Mouse (Mus musculus): ENCODE measurements around the gene Rnf130. TPM values are rescaled to one million over a fixed set of nuclear protein-coding genes. Genes with fewer than 3 reads are reported as not detected.
A peak's percentile ranks its signal among the peaks of the same experiment; 100 is the strongest.

Gene Rnf130
- polyA plus RNA-seq, 1 experiment from 2014 or later: 58.0 TPM

- Histone ChIP-seq H3K36me3 (no peaks in the 10 kb centered on the region), H3K27ac (no peak overlapping the region), H3K4me2 (peak overlapping the region; percentile 82), H3K9ac (no peak overlapping the region; the same call in 1 of the 2 replicates), H3K9me3 (no peaks in the 10 kb centered on the region), H3K4me3 (peak overlapping the region; percentile 94), H3K4me1 (peaks cover 12% of the 10 kb centered on the region), H3K27me3 (0 out of 2 replicates have a peak, but pooled peaks cover 8% of the 10 kb centered on the region)
- 21% methylated on average over 3 of the region's 3 CpGs for WGBS
- ATAC-seq (ENCODE audit: borderline replicate concordance, extremely low read depth, low FRiP score, low TSS enrichment): no peak
Measured at GRCm38 (mm10) chr11:50026521-50027090, 1.5 kb downstream of the Rnf130 start.

DNA sequence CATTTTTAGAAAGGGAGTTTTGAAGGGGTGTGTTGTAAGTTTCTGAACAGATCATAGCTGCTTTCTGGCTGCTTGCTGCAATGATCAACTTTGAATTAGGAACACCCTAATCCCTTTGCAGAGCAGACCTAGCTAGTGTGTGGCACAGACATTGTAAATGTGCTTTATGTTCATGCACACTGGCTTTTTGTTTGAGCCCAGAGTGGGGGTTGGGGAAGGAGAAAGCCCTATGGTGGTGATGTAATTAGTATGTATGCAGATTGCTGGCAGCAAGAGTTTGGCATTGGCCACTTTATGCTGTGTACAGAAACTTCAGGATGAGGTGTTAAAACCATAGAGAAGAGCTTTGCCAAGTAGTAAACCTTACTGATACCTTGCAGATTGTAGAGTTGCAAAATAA lies 3.3 kb downstream of the Rnf130 start:
- Histone ChIP-seq H3K27ac (no peak overlapping the region), H3K4me2 (no peak overlapping the region), H3K4me1 (peaks cover 12% of the 10 kb centered on the region), H3K9me3 (no peaks in the 10 kb centered on the region), H3K36me3 (no peaks in the 10 kb centered on the region), H3K27me3 (0 out of 2 replicates have a peak, but pooled peaks cover 7% of the 10 kb centered on the region), H3K9ac (no peak overlapping the region), H3K4me3 (no peak overlapping the region)
- no peak for ATAC-seq (ENCODE audit: borderline replicate concordance, extremely low read depth, low FRiP score, low TSS enrichment)

DNA sequence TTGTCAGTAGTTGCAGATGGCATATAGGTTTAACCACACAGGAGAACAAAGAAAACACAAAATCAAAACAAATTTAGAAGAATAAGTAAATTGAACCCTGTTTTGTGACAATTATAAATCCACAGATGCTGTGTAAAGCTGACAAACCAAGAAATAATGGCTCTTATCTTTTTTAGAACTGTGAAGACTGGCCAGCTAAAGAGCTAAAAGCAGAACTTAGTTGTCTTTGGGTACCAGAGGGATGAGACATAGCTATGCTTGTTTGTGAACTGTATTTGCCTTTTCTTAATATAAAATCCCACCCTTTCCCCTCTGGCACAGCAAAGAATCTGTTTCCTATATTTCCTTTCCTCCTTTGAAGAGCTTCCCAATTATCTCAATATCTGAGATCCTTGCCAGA lies 9.0 kb downstream of the Rnf130 start:
- Histone ChIP-seq H3K4me3 (no peak overlapping the region), H3K27ac (no peak overlapping the region), H3K9me3 (no peaks in the 10 kb centered on the region), H3K9ac (no peak overlapping the region), H3K4me2 (no peak overlapping the region), H3K36me3 (no peaks in the 10 kb centered on the region), H3K27me3 (no peaks in the 10 kb centered on the region), H3K4me1 (no peaks in the 10 kb centered on the region)
- ATAC-seq (ENCODE audit: borderline replicate concordance, extremely low read depth, low FRiP score, low TSS enrichment): no peak

GRCm38 (mm10) chr11:50035726-50036125 lies 10.6 kb downstream of the Rnf130 start:
- H3K4me3 ChIP-seq: no peak overlapping the region
- H3K4me1 ChIP-seq: no peaks in the 10 kb centered on the region
- no peaks in the 10 kb centered on the region for H3K27me3 ChIP-seq
- no peak overlapping the region for H3K9ac ChIP-seq
- H3K9me3 ChIP-seq: no peaks in the 10 kb centered on the region
- ATAC-seq (ENCODE audit: borderline replicate concordance, extremely low read depth, low FRiP score, low TSS enrichment): no peak
- H3K27ac ChIP-seq: no peak overlapping the region
- H3K4me2 ChIP-seq: no peak overlapping the region
- WGBS: 77% methylated on average over 3 of the region's 3 CpGs
- H3K36me3 ChIP-seq: no peaks in the 10 kb centered on the region

DNA sequence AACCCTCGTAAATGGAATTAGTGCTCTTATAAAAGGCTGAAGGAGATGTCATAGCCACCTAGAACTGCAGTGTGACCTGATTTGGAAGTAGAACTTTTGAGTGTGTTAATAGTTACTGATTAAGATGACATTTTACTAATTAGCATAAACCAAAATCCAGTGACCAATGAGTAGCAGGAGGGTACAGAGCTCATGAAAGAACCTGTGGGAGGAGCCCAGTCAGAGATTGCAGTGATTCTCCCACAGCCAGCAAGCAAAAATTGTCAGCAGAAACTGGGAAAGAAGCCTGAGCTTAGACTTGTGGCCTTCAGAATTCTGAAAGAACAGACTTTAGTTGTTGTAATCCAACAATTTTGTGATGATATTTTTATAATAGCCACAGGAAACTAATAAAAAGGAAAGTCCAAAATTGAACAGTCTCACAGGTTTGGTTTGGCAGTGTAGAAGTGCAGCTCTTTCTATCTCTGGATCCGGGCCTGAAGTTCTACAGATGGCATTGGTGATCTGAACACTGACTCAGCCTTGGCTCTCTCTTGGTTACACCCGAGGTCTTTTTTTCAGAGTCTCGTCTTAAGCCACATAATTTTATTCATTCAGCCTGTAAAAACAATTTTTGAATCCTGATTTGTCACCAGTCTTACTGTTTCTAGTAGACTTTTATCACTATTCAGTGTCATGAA lies 11.8 kb downstream of the Rnf130 start:
- H3K4me3 ChIP-seq: no peak overlapping the region
- no peak overlapping the region for H3K27ac ChIP-seq
- ATAC-seq (ENCODE audit: borderline replicate concordance, extremely low read depth, low FRiP score, low TSS enrichment): no peak
- no peak overlapping the region for H3K4me2 ChIP-seq
- H3K9me3 ChIP-seq: no peaks in the 10 kb centered on the region
- no peaks in the 10 kb centered on the region for H3K27me3 ChIP-seq
- no peaks in the 10 kb centered on the region for H3K4me1 ChIP-seq
- 77% methylated on average over 4 of the region's 4 CpGs for WGBS
- H3K36me3 ChIP-seq: no peaks in the 10 kb centered on the region
- no peak overlapping the region for H3K9ac ChIP-seq

DNA sequence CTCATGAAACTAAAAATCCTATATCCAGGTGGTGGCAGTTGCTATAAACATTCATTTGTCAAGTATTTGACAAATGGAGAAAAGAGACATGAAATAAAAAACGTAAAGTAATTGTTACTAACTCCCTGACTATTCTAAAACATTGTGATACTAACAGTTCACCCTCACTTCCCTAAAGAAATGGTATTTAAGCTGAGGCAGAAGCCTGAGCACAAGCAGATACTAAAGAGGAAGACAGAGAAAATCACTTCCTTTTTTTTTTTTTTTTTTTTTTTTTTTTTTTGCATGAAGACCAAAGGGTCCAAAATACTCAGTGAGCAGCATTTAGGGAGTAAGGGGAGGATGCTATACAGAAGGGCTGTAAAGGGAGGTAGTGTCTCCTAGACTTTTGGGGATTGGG lies 13.6 kb downstream of the Rnf130 start:
- H3K27ac ChIP-seq: no peak overlapping the region
- no peaks in the 10 kb centered on the region for H3K36me3 ChIP-seq
- no peak overlapping the region for H3K9ac ChIP-seq
- H3K4me1 ChIP-seq: no peaks in the 10 kb centered on the region
- ATAC-seq (ENCODE audit: borderline replicate concordance, extremely low read depth, low FRiP score, low TSS enrichment): no peak
- no peaks in the 10 kb centered on the region for H3K27me3 ChIP-seq
- 74% methylated on average over 1 of the region's 1 CpGs for WGBS
- no peak overlapping the region for H3K4me2 ChIP-seq
- H3K4me3 ChIP-seq: no peak overlapping the region
- H3K9me3 ChIP-seq: no peaks in the 10 kb centered on the region

- no peak for ATAC-seq (ENCODE audit: borderline replicate concordance, extremely low read depth, low FRiP score, low TSS enrichment)
- WGBS: 59% methylated on average over 3 of the region's 3 CpGs
- Histone ChIP-seq H3K9ac (no peak overlapping the region), H3K9me3 (no peaks in the 10 kb centered on the region), H3K27me3 (no peaks in the 10 kb centered on the region), H3K4me3 (no peak overlapping the region), H3K4me2 (no peak overlapping the region), H3K36me3 (no peaks in the 10 kb centered on the region), H3K4me1 (no peaks in the 10 kb centered on the region), H3K27ac (no peak overlapping the region)
Measured at GRCm38 (mm10) chr11:50041148-50041547, 16.0 kb downstream of the Rnf130 start.

GRCm38 (mm10) chr11:50042345-50042997 lies 17.3 kb downstream of the Rnf130 start:
- WGBS: 78% methylated on average over 4 of the region's 4 CpGs
- no peak overlapping the region for H3K4me3 ChIP-seq

GRCm38 (mm10) chr11:50044454-50044853 lies 19.3 kb downstream of the Rnf130 start:
- H3K4me3 ChIP-seq: no peak overlapping the region
- no peak overlapping the region for H3K4me2 ChIP-seq
- no peak overlapping the region for H3K27ac ChIP-seq
- H3K36me3 ChIP-seq: no peaks in the 10 kb centered on the region
- no peaks in the 10 kb centered on the region for H3K9me3 ChIP-seq
- H3K4me1 ChIP-seq: peaks cover 12% of the 10 kb centered on the region
- ATAC-seq (ENCODE audit: borderline replicate concordance, extremely low read depth, low FRiP score, low TSS enrichment): no peak
- no peak overlapping the region for H3K9ac ChIP-seq
- no peaks in the 10 kb centered on the region for H3K27me3 ChIP-seq
- whole genome bisulfite sequencing: 80% methylated on average over 4 of the region's 4 CpGs

More at GRCm38 (mm10) chr11:50042345-50042997, 17.3 kb downstream of the Rnf130 start:
- Histone ChIP-seq H3K27me3 (no peaks in the 10 kb centered on the region), H3K9ac (no peak overlapping the region), H3K36me3 (no peaks in the 10 kb centered on the region), H3K9me3 (no peaks in the 10 kb centered on the region), H3K4me2 (no peak overlapping the region), H3K4me1 (peaks cover under 1% of the 10 kb centered on the region; the same call in 1 of the 2 replicates), H3K27ac (no peak overlapping the region)
- no peak for ATAC-seq (ENCODE audit: borderline replicate concordance, extremely low read depth, low FRiP score, low TSS enrichment)

DNA sequence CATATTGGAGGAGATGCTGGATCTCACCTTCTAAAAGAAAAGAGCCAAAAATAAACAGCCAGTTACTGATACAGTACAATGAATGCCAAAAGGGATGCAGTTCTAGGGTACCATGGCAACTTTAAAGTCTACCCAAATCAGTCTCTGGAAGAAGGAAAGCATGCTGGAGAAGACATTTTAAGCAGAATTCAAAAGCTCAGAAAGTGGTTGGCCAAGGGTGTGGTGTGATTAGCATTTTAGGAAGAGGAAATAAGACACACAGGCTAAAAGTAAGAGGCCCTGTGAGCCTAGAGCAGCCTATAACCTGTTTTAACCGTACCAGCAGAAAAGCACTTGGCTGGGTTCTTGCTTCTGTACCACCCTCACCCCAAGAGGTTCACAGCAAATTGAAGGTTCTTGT lies 22.5 kb downstream of the Rnf130 start:
- ATAC-seq (ENCODE audit: borderline replicate concordance, extremely low read depth, low FRiP score, low TSS enrichment): no peak
- Histone ChIP-seq H3K4me2 (no peak overlapping the region), H3K27ac (no peak overlapping the region), H3K36me3 (no peaks in the 10 kb centered on the region), H3K9me3 (no peaks in the 10 kb centered on the region), H3K27me3 (no peaks in the 10 kb centered on the region), H3K4me3 (no peak overlapping the region), H3K4me1 (peaks cover 12% of the 10 kb centered on the region), H3K9ac (no peak overlapping the region)
- 68% methylated on average over 1 of the region's 1 CpGs for WGBS

GRCm38 (mm10) chr11:50048115-50048514 lies 23.0 kb downstream of the Rnf130 start:
- ATAC-seq (ENCODE audit: borderline replicate concordance, extremely low read depth, low FRiP score, low TSS enrichment): peak; percentile 39; the same call in 1 of the 2 replicates
- Histone ChIP-seq H3K27ac (no peak overlapping the region), H3K4me1 (peaks cover 12% of the 10 kb centered on the region), H3K4me3 (no peak overlapping the region), H3K27me3 (no peaks in the 10 kb centered on the region), H3K9me3 (no peaks in the 10 kb centered on the region), H3K36me3 (no peaks in the 10 kb centered on the region), H3K4me2 (no peak overlapping the region), H3K9ac (no peak overlapping the region)
- 30% methylated on average over 6 of the region's 6 CpGs for WGBS

DNA sequence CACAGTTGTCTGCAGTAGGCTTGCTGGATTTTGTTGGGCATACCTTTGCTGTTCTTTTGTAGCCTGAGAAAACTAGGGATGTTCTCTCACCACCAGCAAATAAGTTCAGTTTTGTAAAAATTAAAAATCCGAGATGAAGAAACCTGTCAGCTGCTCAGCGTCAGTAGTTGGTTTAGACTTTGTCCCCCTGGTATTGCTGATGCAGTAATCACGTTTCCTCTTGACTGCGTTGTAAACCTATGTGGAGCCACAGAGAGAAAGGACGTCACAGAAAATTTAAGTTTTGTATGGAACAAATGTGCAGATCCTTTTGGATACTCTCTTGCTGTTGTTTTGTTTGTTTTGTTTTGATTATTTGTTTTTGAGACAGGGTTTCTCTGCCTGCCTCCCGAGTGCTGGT lies 25.2 kb downstream of the Rnf130 start:
- ATAC-seq (ENCODE audit: borderline replicate concordance, extremely low read depth, low FRiP score, low TSS enrichment): no peak
- Histone ChIP-seq H3K4me3 (no peak overlapping the region), H3K36me3 (peaks cover 2% of the 10 kb centered on the region; the same call in 1 of the 2 replicates), H3K4me1 (peaks cover 12% of the 10 kb centered on the region), H3K9me3 (no peaks in the 10 kb centered on the region), H3K27me3 (no peaks in the 10 kb centered on the region), H3K27ac (no peak overlapping the region), H3K9ac (no peak overlapping the region), H3K4me2 (no peak overlapping the region)
- whole genome bisulfite sequencing: 76% methylated on average over 6 of the region's 6 CpGs
